Mouse (Mus musculus) bone marrow macrophage, adult 2 months (primary cell): ENCODE measurements at regions not wholly inside any gene's neighbourhood (a gene's known extent, or its start where the extent isn't known, plus 50 kb on each side); places are given as distances from the start of the nearest gene placed in this dataset.

ENCODE experiments used
- H3K27ac ChIP-seq: 2 replicates; pipeline ENCODE4 v1.5.1; 2012; ENCODE audit warnings: low read depth, low read length; ENCODE audit not compliant: insufficient read depth
- H3K4me1 ChIP-seq: 2 replicates; pipeline ENCODE4 v1.6.1; 2012; ENCODE audit warnings: low read length; ENCODE audit not compliant: control insufficient read depth, insufficient read depth
- H3K4me3 ChIP-seq: 2 replicates; pipeline ENCODE4 v1.5.1; 2012; ENCODE audit warnings: mild to moderate bottlenecking, low read length, moderate library complexity; ENCODE audit not compliant: insufficient read depth
- CTCF ChIP-seq: IDR thresholded peaks from 2 replicates; pipeline ENCODE4 v1.5.1; 2012; ENCODE audit warnings: low read depth, mild to moderate bottlenecking, low read length, moderate library complexity
- POLR2A ChIP-seq: IDR thresholded peaks from 2 replicates; pipeline ENCODE4 v1.6.1; 2012; ENCODE audit warnings: mild to moderate bottlenecking, low read depth, low read length, borderline replicate concordance

DNA sequence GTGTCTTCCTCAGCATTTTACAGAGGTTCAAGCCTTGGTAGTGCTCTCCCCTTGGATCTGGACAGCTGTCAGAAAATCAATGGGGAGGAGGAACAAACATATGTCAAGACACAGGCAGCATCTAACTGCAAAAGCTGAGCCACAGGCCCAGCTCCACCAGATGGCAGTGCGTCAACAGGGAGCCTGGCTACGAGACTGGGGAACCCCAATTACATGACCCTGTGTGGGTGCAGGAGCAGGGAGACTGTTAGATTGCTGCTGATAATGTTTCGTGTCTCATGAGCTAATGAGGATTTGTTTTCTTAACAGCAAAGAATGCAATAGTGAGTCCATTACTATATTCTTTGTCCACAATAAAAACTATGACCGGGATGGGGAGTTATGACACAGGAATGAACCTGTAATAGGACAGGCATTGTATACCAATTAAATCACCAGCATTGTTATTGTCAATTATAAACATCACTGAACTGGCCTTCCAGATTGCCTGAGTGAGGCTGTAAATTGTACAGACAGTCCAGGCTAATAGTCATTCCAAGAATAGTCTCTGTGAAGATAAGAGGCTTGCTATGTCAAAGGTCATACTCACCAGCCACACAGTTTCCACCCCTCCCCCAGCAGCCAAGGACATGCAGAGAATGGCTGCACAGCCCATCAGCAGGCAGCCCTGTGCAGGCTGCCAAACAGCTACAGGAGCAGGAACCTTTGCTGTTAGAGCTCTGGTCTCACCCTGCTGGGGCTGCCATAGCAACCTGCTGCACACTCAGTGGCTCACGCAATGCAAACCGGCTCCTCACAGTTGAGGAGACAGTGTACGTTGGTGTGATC lies 58.8 kb upstream of the Barx2 start:
- H3K4me1 ChIP-seq: no peaks in the 10 kb centered on the region
- TF ChIP-seq CTCF (no peak), POLR2A (no peak)
- no peak overlapping the region for H3K27ac ChIP-seq

DNA sequence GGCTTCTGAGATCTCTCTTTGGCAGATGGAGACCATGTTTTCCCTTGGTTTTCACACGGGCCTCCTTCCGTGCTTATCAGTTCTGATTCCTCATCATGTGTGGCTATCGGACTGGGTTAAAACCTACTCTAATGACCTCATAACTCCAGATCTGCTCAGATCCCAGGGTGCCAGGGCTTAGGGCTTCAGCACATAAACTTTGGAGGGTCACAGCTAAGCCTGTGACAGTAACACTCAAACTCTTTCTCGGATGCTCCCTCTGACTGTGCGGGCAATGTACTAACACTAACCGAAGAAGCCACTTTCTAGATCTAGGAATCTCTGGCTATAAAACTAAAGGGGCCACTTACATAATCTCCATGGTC lies 59.3 kb upstream of the Barx2 start:
- no peak for TF ChIP-seq POLR2A
- no peak for TF ChIP-seq CTCF
- Histone ChIP-seq H3K4me3 (no peak overlapping the region), H3K4me1 (no peaks in the 10 kb centered on the region), H3K27ac (no peak overlapping the region)

More for the DNA sequence above, 58.8 kb upstream of the Barx2 start:
- H3K4me3 ChIP-seq: no peak overlapping the region

DNA sequence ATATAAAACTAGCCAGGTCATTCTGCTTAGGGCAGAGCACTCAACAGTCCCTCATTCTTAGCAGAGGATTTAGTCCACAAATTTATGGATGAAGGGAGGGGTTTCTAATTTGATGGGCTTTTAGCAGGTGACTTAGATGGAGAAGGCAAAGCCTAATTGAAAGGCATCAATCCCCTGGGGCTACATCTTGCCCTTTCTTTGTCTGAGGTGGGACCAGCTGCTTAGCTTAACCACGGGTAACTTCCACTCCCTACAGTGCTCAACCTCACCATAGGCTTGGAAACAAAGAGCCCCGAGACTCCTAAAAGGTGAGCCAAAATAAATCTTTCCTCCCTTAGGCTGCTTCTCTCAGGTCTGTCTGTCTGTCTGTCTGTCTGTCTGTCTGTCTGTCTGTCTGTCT lies 62.9 kb upstream of the Barx2 start:
- Histone ChIP-seq H3K4me3 (no peak overlapping the region), H3K27ac (no peak overlapping the region), H3K4me1 (no peaks in the 10 kb centered on the region)
- TF ChIP-seq POLR2A: no peak
- no peak for TF ChIP-seq CTCF

DNA sequence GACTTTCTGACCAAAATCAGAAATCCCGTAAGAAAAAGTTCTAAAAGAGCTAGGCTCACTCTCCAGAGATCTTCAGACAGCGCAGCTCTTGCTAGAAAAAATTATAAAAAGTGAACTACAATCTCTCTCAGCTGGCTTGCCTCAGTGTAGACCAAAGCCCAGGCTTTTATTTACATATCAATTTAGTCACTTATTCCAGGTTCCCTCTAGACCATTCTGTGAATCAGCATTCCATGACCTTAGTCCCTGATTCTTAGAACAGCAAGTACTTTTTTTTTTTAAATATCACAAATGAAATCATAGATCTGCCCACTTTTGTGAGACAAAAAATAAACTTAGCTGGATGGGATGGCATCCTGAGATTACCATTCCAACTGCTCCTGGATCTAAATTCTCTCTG lies 64.8 kb upstream of the Barx2 start:
- no peaks in the 10 kb centered on the region for H3K4me1 ChIP-seq
- no peak overlapping the region for H3K27ac ChIP-seq
- TF ChIP-seq CTCF (no peak), POLR2A (no peak)
- H3K4me3 ChIP-seq: no peak overlapping the region

DNA sequence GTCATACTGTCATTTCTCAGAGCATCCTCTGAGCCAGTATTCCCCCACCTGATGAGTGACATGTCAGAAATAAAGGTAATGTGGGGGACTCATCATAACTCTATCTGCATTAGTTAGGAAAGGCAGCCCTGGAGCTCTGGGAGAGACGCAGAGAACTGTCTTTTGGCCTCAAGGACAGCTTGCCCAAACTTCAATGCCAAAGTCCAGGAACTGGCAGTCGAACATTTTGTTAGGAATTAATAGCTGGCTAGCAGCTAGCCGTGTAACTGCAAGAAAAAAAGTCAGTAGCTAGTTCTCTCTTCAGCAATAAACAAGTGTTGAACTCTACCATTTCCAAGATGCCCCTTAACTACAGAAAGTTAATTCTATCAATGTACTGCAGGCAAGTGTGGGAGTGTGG lies 65.9 kb upstream of the Barx2 start:
- H3K4me1 ChIP-seq: no peaks in the 10 kb centered on the region
- no peak overlapping the region for H3K4me3 ChIP-seq
- TF ChIP-seq CTCF: no peak
- TF ChIP-seq POLR2A: no peak
- H3K27ac ChIP-seq: no peak overlapping the region

DNA sequence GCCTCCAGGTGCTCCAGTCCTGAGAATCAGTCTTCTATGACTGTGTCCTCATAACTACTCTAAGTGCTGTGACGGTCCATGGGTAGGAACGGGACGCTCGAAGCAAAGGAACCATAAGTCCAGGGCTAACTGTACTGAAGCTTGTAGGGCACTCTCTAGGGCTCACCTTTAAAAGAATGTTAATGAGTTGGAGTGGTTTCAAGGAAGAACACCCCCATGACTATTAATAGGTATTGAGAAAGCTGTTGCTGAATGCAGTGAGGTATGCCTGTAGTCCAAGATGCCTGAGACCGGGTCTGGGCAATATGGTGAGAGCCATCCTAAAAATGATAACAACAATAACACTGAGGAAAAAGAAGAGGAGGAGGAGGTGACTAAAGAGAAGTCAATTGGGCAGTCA lies 67.2 kb upstream of the Barx2 start:
- TF ChIP-seq CTCF: no peak
- TF ChIP-seq POLR2A: no peak
- Histone ChIP-seq H3K27ac (no peak overlapping the region), H3K4me1 (no peaks in the 10 kb centered on the region), H3K4me3 (no peak overlapping the region)

DNA sequence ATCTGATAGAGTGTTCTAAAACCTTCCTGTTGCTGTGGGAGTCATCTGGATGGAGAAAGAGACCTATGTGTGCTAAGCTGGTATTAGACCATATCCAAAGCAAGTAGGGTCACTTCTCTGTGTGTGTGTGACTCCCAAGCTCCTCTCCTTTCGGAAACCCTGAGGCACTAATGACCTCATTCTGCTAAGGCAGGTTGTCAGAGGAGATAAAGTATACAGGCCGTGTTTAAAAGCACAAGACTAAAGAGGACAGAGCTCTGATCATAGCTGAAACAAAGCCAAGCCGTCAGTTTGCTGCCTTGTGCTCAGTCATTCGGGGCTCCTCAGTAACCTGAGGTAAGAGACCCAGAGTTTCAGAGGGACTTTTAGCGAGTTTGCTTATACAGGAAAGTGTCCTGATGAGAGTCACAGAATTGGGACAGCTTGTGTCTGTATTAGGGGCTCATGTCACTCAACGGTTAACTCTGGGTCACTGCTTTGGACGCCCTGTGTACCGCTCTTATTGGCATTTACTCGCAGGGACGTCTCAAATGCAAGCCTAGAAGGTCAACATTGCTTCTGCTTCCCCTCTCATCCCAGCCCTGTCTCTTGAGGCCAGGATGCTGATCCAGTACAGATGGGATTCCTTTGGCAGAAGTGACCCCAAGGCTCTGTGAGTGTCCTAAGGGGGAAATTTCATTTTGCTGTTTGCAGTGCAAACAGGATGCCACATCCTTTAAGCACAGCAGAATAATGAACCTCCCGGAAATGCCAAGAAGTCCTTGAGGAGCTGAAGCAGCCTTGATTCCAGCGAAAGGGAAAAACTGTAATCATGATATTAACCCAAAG lies 70.7 kb upstream of the Barx2 start:
- Histone ChIP-seq H3K4me1 (no peaks in the 10 kb centered on the region), H3K27ac (no peak overlapping the region), H3K4me3 (no peak overlapping the region)
- TF ChIP-seq CTCF (no peak), POLR2A (no peak)

DNA sequence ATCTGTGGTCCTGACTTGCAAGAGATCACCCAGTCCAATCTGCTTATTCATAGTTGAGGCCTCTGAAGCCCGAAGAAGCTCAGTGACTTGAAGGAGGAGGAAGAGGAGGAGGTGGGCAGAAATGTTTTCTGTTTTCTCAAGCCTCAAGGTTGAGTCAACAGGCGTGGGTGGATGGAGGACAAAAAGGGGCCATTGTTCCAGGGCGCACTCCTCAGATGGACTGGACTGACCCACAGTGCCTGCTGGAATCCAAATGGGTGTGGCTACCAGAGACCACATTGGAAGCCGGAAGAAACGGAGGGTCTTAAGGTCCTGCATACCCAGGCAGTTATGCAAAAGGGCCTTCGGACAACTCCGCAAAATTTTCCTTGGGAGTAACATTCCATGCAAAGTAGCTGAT lies 75.6 kb upstream of the Barx2 start:
- no peak for TF ChIP-seq POLR2A
- no peak for TF ChIP-seq CTCF
- no peak overlapping the region for H3K4me3 ChIP-seq
- H3K4me1 ChIP-seq: no peaks in the 10 kb centered on the region
- no peak overlapping the region for H3K27ac ChIP-seq

DNA sequence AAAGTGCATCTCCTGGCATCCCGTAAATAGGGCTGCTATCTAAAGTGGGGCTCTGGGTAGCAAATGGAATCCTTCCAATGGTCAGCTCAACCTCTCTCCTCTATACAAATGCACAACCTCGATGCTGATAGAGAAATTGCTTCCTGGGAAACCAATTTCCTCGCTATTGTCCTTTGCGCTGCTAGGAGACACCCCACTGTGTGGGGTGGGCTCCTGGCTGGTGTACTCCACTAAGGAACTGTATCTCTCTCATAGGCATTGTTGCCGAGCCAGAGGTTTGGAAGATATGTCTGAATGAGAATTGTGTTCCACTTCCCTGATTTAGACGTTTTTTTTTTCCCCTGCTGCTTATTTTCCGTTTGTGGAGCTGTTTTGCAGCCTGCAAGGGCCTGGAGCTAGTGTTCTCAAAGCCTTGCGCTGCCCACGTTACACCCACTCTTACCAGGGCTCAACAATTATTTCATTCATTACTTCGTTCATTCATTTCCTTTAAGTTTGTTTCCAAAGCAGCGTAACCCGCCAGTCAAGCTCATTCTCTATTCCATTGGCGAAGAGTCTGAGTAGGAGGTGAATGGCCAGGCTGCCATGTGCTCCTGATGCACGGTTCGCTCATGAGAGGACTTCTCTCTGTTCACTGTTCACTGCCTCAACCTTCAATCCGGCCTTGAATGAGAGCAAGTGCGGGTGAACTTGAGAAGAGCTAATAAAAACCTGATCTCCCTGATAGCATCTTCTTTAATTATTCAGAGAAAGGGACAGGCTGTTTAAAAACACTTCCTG lies 76.5 kb upstream of the Barx2 start:
- TF ChIP-seq POLR2A: no peak
- TF ChIP-seq CTCF: no peak
- H3K27ac ChIP-seq: no peak overlapping the region
- H3K4me3 ChIP-seq: no peak overlapping the region
- no peaks in the 10 kb centered on the region for H3K4me1 ChIP-seq
